Mouse (Mus musculus): Measurements from ENCODE around the gene Parl.

Gene Parl

DNA sequence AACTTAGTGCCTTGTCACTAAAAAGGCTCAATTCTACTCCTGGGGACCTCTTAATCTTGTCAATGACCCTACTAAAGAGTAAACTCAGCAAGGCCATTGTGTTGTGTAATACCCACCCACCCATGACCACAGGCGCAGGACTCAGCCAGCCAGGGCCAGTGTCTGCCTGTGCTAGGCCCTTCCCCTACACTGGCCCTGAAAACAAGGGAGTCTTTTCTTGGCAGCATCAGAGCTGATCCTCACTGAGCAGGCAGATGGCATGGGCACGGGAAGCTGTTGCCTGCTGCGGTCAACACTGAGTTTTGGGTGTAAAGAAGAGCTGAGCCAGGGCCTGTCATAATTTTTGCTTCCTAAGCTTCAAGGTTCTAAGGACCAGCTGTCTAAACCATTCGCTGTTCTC is 64.8 kb downstream of the Parl start:
- DNase-seq (ENCODE audit: low read depth, low spot score), result no peak

DNA sequence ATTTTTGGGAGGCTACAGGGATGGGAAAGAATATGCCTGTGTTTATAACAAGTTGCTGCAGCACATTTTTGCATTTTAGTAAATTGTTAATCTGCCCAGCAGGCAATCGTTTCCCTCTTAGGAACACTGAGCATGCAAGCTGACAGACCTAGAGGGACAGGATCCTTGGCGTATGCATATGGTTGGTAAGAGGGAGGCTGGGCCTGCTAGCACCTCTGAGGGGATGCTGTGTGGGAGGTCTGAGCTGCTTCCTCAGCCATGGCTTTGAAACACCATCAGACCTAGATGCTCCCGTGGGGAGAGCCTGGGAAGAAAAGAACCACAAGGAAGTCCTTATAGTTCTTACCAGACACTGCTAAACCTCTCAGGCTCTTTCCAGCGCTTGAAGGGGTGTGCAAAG is 67.8 kb downstream of the Parl start:
- DNase-seq (ENCODE audit: low read depth, low spot score), result no peak

Data from WW6 (cell line).